Mouse (Mus musculus): Measurements from ENCODE around the gene Sync. TPM values are rescaled to one million over a fixed set of nuclear protein-coding genes. Genes with fewer than 3 reads are reported as not detected.
A peak's percentile ranks its signal among the peaks of the same experiment; 100 is the strongest.

Sync gene
- total RNA-seq, 1 experiment from 2014 or later, result 0.12 TPM

- ATAC-seq (ENCODE audit: extremely low read depth, insufficient number of reproducible peaks, low FRiP score, poor library complexity, severe bottlenecking), result no peak
Observed at GRCm38 (mm10) chr4:129259101-129259500, 28.3 kb upstream of the Sync start.

- ATAC-seq (ENCODE audit: extremely low read depth, insufficient number of reproducible peaks, low FRiP score, poor library complexity, severe bottlenecking), result no peak
Observed at GRCm38 (mm10) chr4:129260678-129261077, 26.7 kb upstream of the Sync start.

DNA sequence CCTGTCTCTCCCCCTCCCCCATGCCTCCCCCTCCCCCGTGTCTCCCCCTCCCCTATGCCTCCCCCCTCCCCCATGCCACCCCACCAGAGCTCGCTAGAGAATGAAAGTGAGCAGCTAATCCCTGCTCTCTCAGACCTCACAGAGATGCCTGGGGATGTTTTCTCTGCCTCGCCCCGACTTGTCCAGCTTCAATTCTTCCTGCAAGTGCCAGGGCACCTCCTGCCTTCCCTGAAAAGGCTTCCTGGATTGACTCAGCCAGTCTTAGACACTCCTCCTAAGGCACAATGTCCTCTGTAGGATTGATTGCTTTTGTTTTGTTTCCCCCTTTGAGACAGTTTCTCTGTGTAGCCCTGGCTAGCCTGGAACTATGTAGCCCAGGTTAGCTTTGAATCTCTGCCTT is 26.2 kb upstream of the Sync start, which contains the start of gene C77080:
Gene C77080, minus strand, starts transcription at position 209 of the 400 bp plus-strand sequence.
- ATAC-seq (ENCODE audit: extremely low read depth, insufficient number of reproducible peaks, low FRiP score, poor library complexity, severe bottlenecking), result no peak

- peak; percentile 46; the same call in 1 of the 2 replicates for ATAC-seq (ENCODE audit: extremely low read depth, insufficient number of reproducible peaks, low FRiP score, poor library complexity, severe bottlenecking)
Observed at GRCm38 (mm10) chr4:129263225-129264021, 24.0 kb upstream of the Sync start.

- no peak for ATAC-seq (ENCODE audit: extremely low read depth, insufficient number of reproducible peaks, low FRiP score, poor library complexity, severe bottlenecking)
Observed at GRCm38 (mm10) chr4:129266191-129266590, 21.2 kb upstream of the Sync start.

DNA sequence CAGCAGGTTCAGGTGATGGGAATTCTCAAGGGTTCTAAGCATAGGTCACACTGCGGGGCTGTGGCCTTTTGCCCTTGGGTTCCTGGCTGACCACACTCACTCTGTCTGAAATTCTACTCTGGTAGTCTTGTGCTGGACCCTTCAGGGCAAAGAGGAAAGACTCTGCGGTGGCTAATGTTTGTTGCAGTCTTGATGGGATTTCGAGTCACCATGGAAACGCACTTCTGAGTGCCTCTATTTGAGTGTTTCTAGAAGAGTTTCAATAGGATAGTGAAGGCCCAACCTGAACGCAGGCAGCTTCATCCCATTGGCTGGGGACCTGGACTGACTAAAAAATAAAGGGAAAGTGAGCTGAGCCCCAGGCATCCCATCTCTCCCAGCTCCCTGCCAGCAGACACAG is 20.6 kb upstream of the Sync start:
- ATAC-seq (ENCODE audit: extremely low read depth, insufficient number of reproducible peaks, low FRiP score, poor library complexity, severe bottlenecking), result no peak

GRCm38 (mm10) chr4:129268698-129269097 is 18.7 kb upstream of the Sync start:
- no peak for ATAC-seq (ENCODE audit: extremely low read depth, insufficient number of reproducible peaks, low FRiP score, poor library complexity, severe bottlenecking)

- ATAC-seq (ENCODE audit: extremely low read depth, insufficient number of reproducible peaks, low FRiP score, poor library complexity, severe bottlenecking), result no peak
Observed at GRCm38 (mm10) chr4:129271991-129272755, 15.2 kb upstream of the Sync start.

GRCm38 (mm10) chr4:129272756-129273046 is 14.7 kb upstream of the Sync start:
- ATAC-seq (ENCODE audit: extremely low read depth, insufficient number of reproducible peaks, low FRiP score, poor library complexity, severe bottlenecking), result no peak

DNA sequence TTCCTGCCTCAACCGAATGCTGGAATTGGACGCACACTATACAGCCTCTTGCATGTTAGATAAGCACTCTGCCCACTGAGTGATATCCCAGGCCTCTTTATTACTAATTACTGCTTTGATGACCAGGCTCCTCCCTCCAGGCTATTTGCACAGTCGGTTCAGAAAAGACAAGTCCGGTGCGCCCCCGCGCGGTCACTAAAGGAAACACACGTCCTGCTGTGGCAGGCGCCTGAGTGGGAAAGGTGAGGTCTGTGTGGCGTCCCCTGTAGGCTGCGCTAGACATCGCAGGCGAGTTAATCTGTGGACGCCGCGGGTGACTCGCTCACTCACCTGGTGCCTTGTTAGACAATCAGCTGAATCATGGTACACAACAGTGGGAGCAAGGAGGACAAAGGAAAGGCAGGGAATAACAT is 11.0 kb upstream of the Sync start:
- peak; percentile 85 for ATAC-seq (ENCODE audit: extremely low read depth, insufficient number of reproducible peaks, low FRiP score, poor library complexity, severe bottlenecking)

- ATAC-seq (ENCODE audit: extremely low read depth, insufficient number of reproducible peaks, low FRiP score, poor library complexity, severe bottlenecking), result no peak
Observed at GRCm38 (mm10) chr4:129282786-129283185, 4.6 kb upstream of the Sync start.

- ATAC-seq (ENCODE audit: extremely low read depth, insufficient number of reproducible peaks, low FRiP score, poor library complexity, severe bottlenecking), result no peak
Observed at GRCm38 (mm10) chr4:129283226-129283625, 4.2 kb upstream of the Sync start.

GRCm38 (mm10) chr4:129284685-129285084 is 2.7 kb upstream of the Sync start:
- no peak for ATAC-seq (ENCODE audit: extremely low read depth, insufficient number of reproducible peaks, low FRiP score, poor library complexity, severe bottlenecking)

DNA sequence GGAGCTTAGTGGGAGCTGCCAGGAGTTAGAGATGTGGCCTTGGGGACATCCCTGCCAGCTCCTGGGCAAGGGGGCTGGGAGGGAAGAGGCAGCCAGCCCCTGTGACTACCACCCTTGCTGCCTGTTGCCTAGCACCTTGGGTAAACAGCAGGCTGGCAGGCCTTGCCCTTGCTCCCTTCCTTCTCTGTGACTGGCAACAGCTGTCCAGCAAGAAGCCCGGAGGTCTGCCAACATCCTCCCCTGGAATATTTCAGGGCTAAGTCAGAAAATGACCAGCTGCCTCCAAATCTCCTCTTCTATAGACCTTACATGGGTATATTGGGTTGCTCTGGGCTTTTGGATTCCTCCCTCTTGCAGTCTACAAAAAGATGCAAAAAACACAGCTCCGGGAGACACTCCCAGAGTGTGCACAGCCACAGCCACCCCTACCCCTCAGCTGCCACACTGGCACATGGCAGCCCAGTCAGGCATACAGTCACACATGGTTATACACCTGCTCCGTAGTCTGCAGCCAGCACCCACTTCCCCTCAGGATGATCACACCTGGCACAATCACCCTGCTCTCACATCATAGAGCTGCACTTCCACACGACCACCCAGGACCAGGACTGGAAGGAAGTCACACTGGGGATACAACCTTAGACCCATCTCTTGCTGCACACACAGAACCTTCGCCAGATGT is 1.3 kb upstream of the Sync start:
- ATAC-seq (ENCODE audit: extremely low read depth, insufficient number of reproducible peaks, low FRiP score, poor library complexity, severe bottlenecking), result 0 out of 2 replicates have a peak, but pooled peaks have one; percentile 26

DNA sequence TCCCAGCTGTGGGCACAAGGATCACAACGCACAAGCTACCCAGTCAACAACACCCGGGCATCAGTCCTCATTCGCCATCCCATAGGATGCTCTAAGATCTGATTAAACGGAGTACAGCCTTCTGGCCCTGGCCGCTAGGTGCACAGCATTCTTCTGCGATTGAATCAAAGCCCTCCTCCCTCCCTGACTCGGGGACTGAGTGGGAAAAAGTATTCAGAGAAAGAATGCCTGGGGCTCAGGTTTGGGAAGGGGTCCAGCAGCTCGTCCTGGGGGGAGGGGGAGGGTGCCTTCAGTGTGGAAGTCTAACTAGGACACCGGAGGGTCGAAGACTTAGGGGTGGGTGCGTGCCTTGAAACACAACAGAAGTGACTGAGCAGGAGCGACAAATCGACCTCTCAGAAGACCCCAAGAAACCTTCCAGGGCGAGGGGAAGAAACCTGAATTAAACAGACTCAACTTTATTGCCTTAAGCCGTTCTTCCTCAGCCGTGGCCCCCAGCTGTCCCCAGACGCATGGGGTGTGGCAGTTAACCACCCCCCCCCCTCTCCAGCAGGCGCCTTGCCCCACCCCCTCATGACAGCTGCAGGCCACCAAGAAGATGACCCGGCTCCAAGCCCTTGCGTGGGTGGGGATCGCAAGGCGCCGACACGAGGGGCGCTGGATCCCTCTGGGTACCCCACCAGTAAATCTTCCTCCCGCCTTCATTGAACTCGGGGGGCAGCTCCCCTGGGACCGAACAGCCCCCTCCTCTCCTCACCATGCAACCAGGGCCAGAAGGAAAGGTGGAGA is 540 bp upstream of the Sync start:
- no peak for ATAC-seq (ENCODE audit: extremely low read depth, insufficient number of reproducible peaks, low FRiP score, poor library complexity, severe bottlenecking)

GRCm38 (mm10) chr4:129288067-129288466 is 650 bp downstream of the Sync start:
- no peak for ATAC-seq (ENCODE audit: extremely low read depth, insufficient number of reproducible peaks, low FRiP score, poor library complexity, severe bottlenecking)

DNA sequence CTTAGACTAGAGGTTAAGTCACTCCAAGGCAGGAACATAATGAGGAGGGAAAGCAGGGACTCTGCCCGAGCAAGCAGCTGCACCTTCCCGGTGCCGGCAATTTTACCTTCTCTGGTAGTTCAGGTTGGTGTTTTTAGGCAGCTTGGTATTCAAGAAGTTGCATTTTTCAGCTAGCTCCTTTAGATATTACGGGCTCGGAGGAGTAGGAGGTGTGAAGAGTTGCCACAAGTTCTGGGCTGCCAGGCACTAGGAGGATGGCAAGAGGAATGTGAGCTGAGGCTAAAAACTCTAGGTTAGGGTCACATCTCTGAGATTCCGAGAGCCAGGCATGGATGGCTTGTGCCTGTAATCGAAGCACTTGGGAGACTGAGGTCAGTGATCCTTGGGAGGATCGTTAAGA is 2.3 kb downstream of the Sync start:
- no peak for ATAC-seq (ENCODE audit: extremely low read depth, insufficient number of reproducible peaks, low FRiP score, poor library complexity, severe bottlenecking)

GRCm38 (mm10) chr4:129292831-129293230 is 5.4 kb downstream of the Sync start:
- no peak for ATAC-seq (ENCODE audit: extremely low read depth, insufficient number of reproducible peaks, low FRiP score, poor library complexity, severe bottlenecking)

- ATAC-seq (ENCODE audit: extremely low read depth, insufficient number of reproducible peaks, low FRiP score, poor library complexity, severe bottlenecking), result no peak
Observed at GRCm38 (mm10) chr4:129293702-129294101, 6.3 kb downstream of the Sync start.
